Mouse (Mus musculus) B cell, adult 2 months (primary cell): ENCODE results near the gene Dock4.
"Not testable (repeated sequence)": the region's sequence is repeated elsewhere in the genome, so short reads cannot be mapped to it uniquely, and the experiment has no call there.

Source experiments
- DNase-seq, 2 experiments: peaks; one replicate each; pipeline ENCODE4 v3.0.0; 2022

The Dock4 gene

GRCm38 (mm10) chr12:40832157-40832556 lies 386.4 kb downstream of the Dock4 start:
- peak; percentile 27 to 31 for DNase-seq

- DNase-seq = no peak
These were observed 391.2 kb downstream of the Dock4 start for GRCm38 (mm10) chr12:40836924-40837323.

- DNase-seq = peak; percentile 74
These were observed 392.0 kb downstream of the Dock4 start for GRCm38 (mm10) chr12:40837597-40838337.

- DNase-seq = no peak
These were observed 392.6 kb downstream of the Dock4 start for GRCm38 (mm10) chr12:40838338-40838695.

- no peak for DNase-seq
These were observed 393.2 kb downstream of the Dock4 start for GRCm38 (mm10) chr12:40838940-40839339.

- DNase-seq = no peak
These were observed 394.1 kb downstream of the Dock4 start for GRCm38 (mm10) chr12:40839817-40840216.

GRCm38 (mm10) chr12:40842251-40842988 lies 396.7 kb downstream of the Dock4 start:
- no peak for DNase-seq

GRCm38 (mm10) chr12:40842991-40843390 lies 397.2 kb downstream of the Dock4 start:
- no peak for DNase-seq

- DNase-seq = no peak
These were observed 397.8 kb downstream of the Dock4 start for GRCm38 (mm10) chr12:40843474-40844080.

- no peak for DNase-seq
These were observed 398.6 kb downstream of the Dock4 start for GRCm38 (mm10) chr12:40844324-40844723.

- no peak for DNase-seq
These were observed 409.1 kb downstream of the Dock4 start for GRCm38 (mm10) chr12:40854705-40855367.

GRCm38 (mm10) chr12:40857466-40857865 lies 411.7 kb downstream of the Dock4 start:
- DNase-seq = no peak

- peak; percentile 37 to 57 for DNase-seq
These were observed 413.0 kb downstream of the Dock4 start for GRCm38 (mm10) chr12:40858763-40859162.

- DNase-seq = no peak
These were observed 424.6 kb downstream of the Dock4 start for GRCm38 (mm10) chr12:40870387-40870786.

GRCm38 (mm10) chr12:40872716-40873115 lies 427.0 kb downstream of the Dock4 start:
- DNase-seq = no peak

- DNase-seq = not testable (repeated sequence)
These were observed 427.5 kb downstream of the Dock4 start for GRCm38 (mm10) chr12:40873267-40873666.

GRCm38 (mm10) chr12:40884976-40885375 lies 439.2 kb downstream of the Dock4 start:
- no peak for DNase-seq

- no peak for DNase-seq
These were observed 439.6 kb downstream of the Dock4 start for GRCm38 (mm10) chr12:40885377-40885776.

GRCm38 (mm10) chr12:40887496-40887895 lies 441.7 kb downstream of the Dock4 start:
- DNase-seq = no peak

GRCm38 (mm10) chr12:40888261-40888791 lies 442.6 kb downstream of the Dock4 start:
- no peak for DNase-seq

GRCm38 (mm10) chr12:40888829-40889228 lies 443.1 kb downstream of the Dock4 start:
- no peak for DNase-seq

- no peak for DNase-seq
These were observed 443.8 kb downstream of the Dock4 start for GRCm38 (mm10) chr12:40889534-40889933.

GRCm38 (mm10) chr12:40891168-40891567 lies 445.4 kb downstream of the Dock4 start:
- no peak for DNase-seq
